Comparison of ENCODE assay signal across 22 mouse cellular contexts in the genomic region with DNA sequence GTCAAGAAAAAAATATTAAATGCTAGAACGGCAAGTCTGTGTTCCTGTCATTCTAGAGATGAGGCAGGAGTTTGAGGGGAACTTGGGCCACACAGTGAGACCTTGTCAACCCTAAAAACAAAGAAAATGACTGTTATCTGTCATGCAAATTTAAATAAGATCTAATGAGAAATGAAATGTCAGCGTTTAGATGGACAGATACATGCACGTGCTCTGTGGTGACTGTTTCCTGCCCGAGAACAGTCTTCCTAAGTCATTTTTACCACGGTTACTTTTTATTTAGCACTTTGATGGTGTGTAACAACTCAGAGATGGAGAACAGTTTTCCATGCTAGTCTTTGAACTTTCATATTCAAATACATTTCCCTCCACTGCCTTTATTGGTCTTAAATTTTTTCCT. TPM values are rescaled to one million over a fixed set of nuclear protein-coding genes. Genes with fewer than 3 reads are reported as not detected.
A peak's percentile ranks its signal among the peaks of the same experiment; 100 is the strongest.
DNase-seq lines count a peak whose midpoint lies in the region; ATAC-seq and TF ChIP-seq lines count a peak whose summit lies in the region.
"Had no signal": no experiment of that assay in that cellular context is flagged by ENCODE, and none has a peak within 500 bp of the region (broad histone marks: within the 10 kb centered on the region; RNA-seq: fewer than 3 reads in every experiment).

No protein-coding gene starts in this region.

- H3K9me3 ChIP-seq in intestine, embryonic 14.5 days (ENCODE audit: control insufficient read depth, low read length), result no peaks in the 10 kb centered on the region
- no peaks in the 10 kb centered on the region for H3K9me3 ChIP-seq in intestine, postnatal 0 days (ENCODE audit: control insufficient read depth)
- H3K9me3 ChIP-seq in limb, embryonic 12.5 days, result 0 out of 2 replicates have a peak, but pooled peaks cover 6% of the 10 kb centered on the region
- H3K9me3 ChIP-seq: embryonic facial prominence, embryonic 13.5 days; forebrain, embryonic 15.5 days; G1E; heart, embryonic 15.5 days had no signal

- ATAC-seq in intestine, embryonic 14.5 days (replicated peaks; ENCODE audit: low FRiP score, low TSS enrichment, low read depth), result no peak
- no peak for ATAC-seq in intestine, postnatal 0 days
- peak; percentile 27 to 32; a peak in 1 of 4 replicates for ATAC-seq in hematopoietic stem cell, adult 5-6 weeks (replicated peaks in 1 of 2; ENCODE audit: insufficient read depth in 1 of 2, low FRiP score in 2 of 2, low TSS enrichment in 1 of 2, low read depth in 1 of 2, poor library complexity in 2 of 2, severe bottlenecking in 2 of 2)
- no peak for ATAC-seq in limb, embryonic 12.5 days (ENCODE audit: insufficient number of reproducible peaks, insufficient read depth, low FRiP score, low TSS enrichment, low read depth)

- no peaks in the 10 kb centered on the region for H3K27me3 ChIP-seq in intestine, embryonic 14.5 days (replicated peaks; ENCODE audit: control insufficient read depth, insufficient read depth, low read length)
- no peaks in the 10 kb centered on the region for H3K27me3 ChIP-seq in intestine, postnatal 0 days (replicated peaks; ENCODE audit: control insufficient read depth, insufficient read depth, low read length)
- H3K27me3 ChIP-seq in limb, embryonic 12.5 days, result no peaks in the 10 kb centered on the region
- H3K27me3 ChIP-seq: embryonic facial prominence, embryonic 13.5 days; forebrain, embryonic 15.5 days; heart, embryonic 15.5 days had no signal

- no peak for TF ChIP-seq CTCF in intestine, postnatal 0 days (IDR thresholded peaks at IDR 0.05; ENCODE audit: low read depth)
- no peak for TF ChIP-seq CTCF in gastrocnemius, adult 2 months (IDR thresholded peaks at IDR 0.05)

- H3K27ac ChIP-seq in intestine, embryonic 14.5 days (ENCODE audit: low read depth), result no peak overlapping the region
- no peak overlapping the region for H3K27ac ChIP-seq in intestine, postnatal 0 days (ENCODE audit: low read depth, low read length)
- 0 out of 2 replicates have a peak overlapping the region, but pooled peaks have one; percentile 62 for H3K27ac ChIP-seq in limb, embryonic 12.5 days
- H3K27ac ChIP-seq in gastrocnemius, adult 2 months, result no peak overlapping the region
- H3K27ac ChIP-seq: embryonic facial prominence, embryonic 13.5 days; forebrain, embryonic 10.5 days; forebrain, embryonic 15.5 days; heart, adult 2 months; heart, embryonic 15.5 days; hindbrain, embryonic 10.5 days; hindbrain, embryonic 14.5 days had no signal

- no peaks in the 10 kb centered on the region for H3K36me3 ChIP-seq in intestine, embryonic 14.5 days (ENCODE audit: control insufficient read depth, insufficient read depth, low read length)
- H3K36me3 ChIP-seq in intestine, postnatal 0 days (ENCODE audit: control insufficient read depth, insufficient read depth), result no peaks in the 10 kb centered on the region
- H3K36me3 ChIP-seq in limb, embryonic 12.5 days, result no peaks in the 10 kb centered on the region
- H3K36me3 ChIP-seq: embryonic facial prominence, embryonic 13.5 days; forebrain, embryonic 10.5 days; forebrain, embryonic 15.5 days; G1E; heart, embryonic 15.5 days; hindbrain, embryonic 10.5 days had no signal

- intact Hi-C loops in gastrocnemius, adult 2 months (cut with DNase I), result no loop called here

- DNase-seq in intestine, embryonic 14.5 days (ENCODE audit: low spot score), result peak; percentile 28
- no peak for DNase-seq in adrenal gland, postnatal 36 days
- DNase-seq in lung, postnatal 25 days (ENCODE audit: low spot score), result no peak
- DNase-seq in gastrocnemius, adult 2 months, result no peak
- DNase-seq: adrenal gland, postnatal 14 days; cerebellum, adult 18-20 months; cerebellum, adult 9-11 months; cerebellum, postnatal 36 days; gastrocnemius, postnatal 14 days; heart, adult 2 months; heart, postnatal 14 days had no signal

- 83% methylated on average over 5 of the region's 5 CpGs for WGBS in intestine, embryonic 14.5 days
- WGBS in intestine, postnatal 0 days, result 87% methylated on average over 5 of the region's 5 CpGs
- WGBS in limb, embryonic 12.5 days, result 73% methylated on average over 5 of the region's 5 CpGs

- no peak overlapping the region for H3K9ac ChIP-seq in intestine, embryonic 14.5 days (ENCODE audit: low read length)
- no peak overlapping the region for H3K9ac ChIP-seq in intestine, postnatal 0 days (ENCODE audit: low read depth, low read length)
- no peak overlapping the region for H3K9ac ChIP-seq in limb, embryonic 12.5 days (replicated peaks)
- H3K9ac ChIP-seq: embryonic facial prominence, embryonic 13.5 days; forebrain, embryonic 15.5 days; heart, embryonic 15.5 days; hindbrain, embryonic 14.5 days had no signal

- H3K4me1 ChIP-seq in intestine, embryonic 14.5 days (replicated peaks; ENCODE audit: control insufficient read depth, insufficient read depth, low read length), result no peaks in the 10 kb centered on the region
- no peaks in the 10 kb centered on the region for H3K4me1 ChIP-seq in intestine, postnatal 0 days (replicated peaks; ENCODE audit: control insufficient read depth, insufficient read depth, low read length)
- peaks cover 35% of the 10 kb centered on the region for H3K4me1 ChIP-seq in limb, embryonic 12.5 days (replicated peaks)
- H3K4me1 ChIP-seq: forebrain, embryonic 10.5 days; hindbrain, embryonic 10.5 days had no signal

- no peak overlapping the region for H3K4me3 ChIP-seq in intestine, embryonic 14.5 days (ENCODE audit: low read depth, low read length)
- no peak overlapping the region for H3K4me3 ChIP-seq in intestine, postnatal 0 days (ENCODE audit: low read depth, low read length)
- no peak overlapping the region for H3K4me3 ChIP-seq in limb, embryonic 12.5 days (replicated peaks)
- no peak overlapping the region for H3K4me3 ChIP-seq in gastrocnemius, adult 2 months
- H3K4me3 ChIP-seq: embryonic facial prominence, embryonic 13.5 days; forebrain, embryonic 10.5 days; forebrain, embryonic 15.5 days; heart, adult 2 months; heart, embryonic 15.5 days; hindbrain, embryonic 10.5 days had no signal

- H3K4me2 ChIP-seq in intestine, embryonic 14.5 days (ENCODE audit: low read length), result no peak overlapping the region
- no peak overlapping the region for H3K4me2 ChIP-seq in intestine, postnatal 0 days (replicated peaks; ENCODE audit: low read depth)
- H3K4me2 ChIP-seq in limb, embryonic 12.5 days, result no peak overlapping the region
- H3K4me2 ChIP-seq: embryonic facial prominence, embryonic 13.5 days; forebrain, embryonic 15.5 days; heart, embryonic 11.5 days; heart, embryonic 15.5 days; hindbrain, embryonic 14.5 days had no signal

RNA-seq across cellular contexts. Expression of a gene that starts 40.1 kb away (rescaled TPM):
- polyA plus RNA-seq in intestine, embryonic 14.5 days (2014; fragmentation: Nextera tagmentation; extraction: Ambion mirVana), result 7.3 and 8.0 TPM in 2 replicates
- 2.8 and 3.0 TPM in 2 replicates for polyA plus RNA-seq in intestine, postnatal 0 days (2015; fragmentation: Nextera tagmentation; extraction: Ambion mirVana)
- total RNA-seq in hematopoietic stem cell, adult 5-6 weeks (2017), result 3.9 and 5.0 TPM in 2 replicates
- 16.1 and 16.6 TPM in 2 replicates for polyA plus RNA-seq in limb, embryonic 12.5 days (2016; fragmentation: Nextera tagmentation; extraction: Ambion mirVana)
- 10 to 100 TPM; 13.5 to 15.9 TPM for total RNA-seq in adrenal gland, postnatal 36 days (2021)
- 10 to 100 TPM; 90.3 to 91.8 TPM for total RNA-seq in gastrocnemius, adult 2 months (2021)

Comparison
In these comparisons a context has a peak if more than half of its experiments do, and no peak if none do; other contexts are left out.
1. ATAC-seq: peak in hematopoietic stem cell, adult 5-6 weeks (2 of 2); none in intestine, embryonic 14.5 days (single experiment), intestine, postnatal 0 days (single experiment) and limb, embryonic 12.5 days (single experiment).
2. RNA of a gene that starts 40.1 kb away (total RNA-seq): 90.3 to 91.8 TPM in gastrocnemius, adult 2 months; 13.5 to 15.9 TPM in adrenal gland, postnatal 36 days and 3.9 to 5.0 TPM in hematopoietic stem cell, adult 5-6 weeks; every median in the first group is over 4 times any median in the second.